Mouse (Mus musculus) neural tube, embryonic 14.5 days (tissue): ENCODE data around the gene Galnt11. TPM values are rescaled to one million over a fixed set of nuclear protein-coding genes. Genes with fewer than 3 reads are reported as not detected.
"Not testable (repeated sequence)": the region's sequence is repeated elsewhere in the genome, so short reads cannot be mapped to it uniquely, and the experiment has no call there.

ENCODE experiments used
- ATAC-seq: fragments of 200-750 bp; cut with Nextera tagmentation; 2 replicates; pipeline ENCODE4 v1.8.0; 2017; ENCODE audit warnings: low read depth, mild to moderate bottlenecking, moderate TSS enrichment, moderate library complexity
- H3K27ac ChIP-seq: fragments of 300-500 bp; sonication (generic); 2 replicates; pipeline ENCODE4 v1.5.1; 2014; ENCODE audit warnings: low read depth, mild to moderate bottlenecking, control low read depth, low read length, moderate library complexity, mixed read lengths
- H3K27me3 ChIP-seq: fragments of 300-500 bp; sonication (generic); 2 replicates; pipeline ENCODE4 v1.6.1; 2014; ENCODE audit warnings: low read length; ENCODE audit not compliant: control insufficient read depth, insufficient read depth
- H3K36me3 ChIP-seq: fragments of 300-500 bp; sonication (generic); 2 replicates; pipeline ENCODE4 v1.6.1; 2014; ENCODE audit warnings: low read length, mixed read lengths; ENCODE audit not compliant: control insufficient read depth, insufficient read depth
- H3K4me1 ChIP-seq: fragments of 300-500 bp; sonication (generic); 2 replicates; pipeline ENCODE4 v1.6.1; 2014; ENCODE audit warnings: low read length; ENCODE audit not compliant: control insufficient read depth, insufficient read depth
- H3K4me2 ChIP-seq: fragments of 300-500 bp; sonication (generic); 2 replicates; pipeline ENCODE4 v1.6.1; 2014; ENCODE audit warnings: mild to moderate bottlenecking, low read depth, low read length, control low read depth
- H3K4me3 ChIP-seq: fragments of 300-500 bp; sonication (generic); 2 replicates; pipeline ENCODE4 v1.5.1; 2014; ENCODE audit warnings: low read depth, low read length, control low read depth, mixed read lengths
- H3K9ac ChIP-seq: fragments of 300-500 bp; sonication (generic); replicated peaks from 2 replicates; pipeline ENCODE4 v1.6.1; 2014; ENCODE audit warnings: low read depth, mild to moderate bottlenecking, control low read depth, low read length, mixed read lengths
- H3K9me3 ChIP-seq: fragments of 300-500 bp; sonication (generic); 2 replicates; pipeline ENCODE4 v1.6.1; 2016; ENCODE audit warnings: low read length; ENCODE audit not compliant: control insufficient read depth
- WGBS: fragments of 180-500 bp; shearing (Covaris S2); extraction: QIAGEN DNeasy Blood & Tissue Kit; methylation state at CpG from one replicate; pipeline ENCODE4 v1.1.7; 2014; 5-methylcytosine and 5-hydroxymethylcytosine counted together
- polyA plus RNA-seq: library from polyadenylated mRNA; unstranded; fragments of >200 nt; fragmentation: Nextera tagmentation; extraction: Ambion mirVana; gene quantifications from 2 replicates; pipeline ENCODE4 v1.2.1, GENCODE M21; 2014

Gene Galnt11
- polyA plus RNA-seq: 65.5 and 69.0 TPM in 2 replicates

DNA sequence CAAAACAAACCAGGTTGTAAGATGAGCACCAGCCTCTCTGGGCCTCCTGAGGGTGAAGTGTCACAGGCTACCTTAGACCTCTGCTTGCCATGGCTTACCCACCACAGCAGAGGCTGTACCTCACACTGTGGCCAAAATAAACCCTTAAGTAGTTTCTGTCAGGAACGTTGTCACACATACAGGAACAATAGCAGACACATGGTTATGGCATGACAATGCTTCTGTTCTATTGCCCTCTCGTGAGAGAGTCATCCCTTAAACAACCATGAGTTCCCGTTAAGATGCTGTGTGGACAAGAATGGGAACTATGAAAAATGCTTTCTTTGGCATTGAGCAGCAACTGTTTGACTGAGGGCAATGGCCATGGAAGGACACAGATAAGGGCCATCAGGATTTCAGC lies at the start of gene Galnt11:
Galnt11 (plus strand) TSS at position 301 of the 400 bp plus-strand sequence.
- Histone ChIP-seq H3K36me3 (no peaks in the 10 kb centered on the region), H3K4me3 (peak within 1 kb of the TSS; percentile 63), H3K9ac (peak within 1 kb of the TSS; percentile 92), H3K27me3 (no peaks in the 10 kb centered on the region), H3K4me2 (peak within 1 kb of the TSS; percentile 61), H3K4me1 (peaks cover 8% of the 10 kb centered on the region; the same call in 1 of the 2 replicates), H3K27ac (peak within 1 kb of the TSS; percentile 86), H3K9me3 (no peaks in the 10 kb centered on the region)
- WGBS: 84% methylated on average over 3 of the region's 3 CpGs
- no peak for ATAC-seq

DNA sequence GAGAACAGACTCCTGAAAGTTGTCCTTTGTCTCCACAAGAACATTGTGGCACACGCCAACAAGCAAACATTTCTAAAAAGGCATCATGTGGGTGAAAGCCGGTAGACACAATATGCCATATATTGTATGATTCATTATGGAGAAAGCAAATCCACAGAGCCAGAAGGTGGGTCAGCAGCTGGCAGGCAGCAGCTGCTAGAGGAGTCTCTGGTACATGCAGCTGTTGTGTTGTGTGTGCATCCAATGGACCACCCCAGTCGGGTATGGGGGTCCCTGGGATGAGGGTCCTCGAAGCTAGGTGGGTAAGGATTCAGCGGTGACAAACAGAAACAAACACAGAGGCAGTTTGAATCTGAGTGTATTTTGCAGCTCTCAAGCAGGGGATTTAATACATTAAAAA lies 43.8 kb upstream of the Galnt11 start:
- not testable (repeated sequence) for H3K4me3 ChIP-seq, H3K9ac ChIP-seq, H3K27me3 ChIP-seq, H3K4me2 ChIP-seq, H3K36me3 ChIP-seq, ATAC-seq, H3K9me3 ChIP-seq, H3K27ac ChIP-seq, H3K4me1 ChIP-seq
- 93% methylated on average over 5 of the region's 5 CpGs for WGBS

DNA sequence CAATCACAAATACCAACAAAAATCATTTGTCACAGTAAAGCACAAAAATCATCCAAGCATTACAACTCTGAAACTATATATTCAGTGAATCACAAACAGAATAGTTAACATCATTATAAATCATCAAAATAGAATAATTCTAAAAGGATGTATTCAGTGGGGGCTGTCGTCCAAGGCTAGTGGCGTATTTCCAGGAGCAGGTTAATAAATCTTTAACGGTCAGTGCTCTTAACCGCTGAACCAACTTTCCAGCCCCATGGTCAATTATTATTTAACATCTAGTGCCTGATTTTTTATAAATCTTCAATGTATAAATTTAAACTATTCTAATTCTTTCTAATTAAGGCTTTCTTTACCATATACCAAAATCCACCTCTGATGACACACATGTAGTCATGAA lies 43.2 kb upstream of the Galnt11 start:
- not testable (repeated sequence) for H3K9ac ChIP-seq, ATAC-seq

DNA sequence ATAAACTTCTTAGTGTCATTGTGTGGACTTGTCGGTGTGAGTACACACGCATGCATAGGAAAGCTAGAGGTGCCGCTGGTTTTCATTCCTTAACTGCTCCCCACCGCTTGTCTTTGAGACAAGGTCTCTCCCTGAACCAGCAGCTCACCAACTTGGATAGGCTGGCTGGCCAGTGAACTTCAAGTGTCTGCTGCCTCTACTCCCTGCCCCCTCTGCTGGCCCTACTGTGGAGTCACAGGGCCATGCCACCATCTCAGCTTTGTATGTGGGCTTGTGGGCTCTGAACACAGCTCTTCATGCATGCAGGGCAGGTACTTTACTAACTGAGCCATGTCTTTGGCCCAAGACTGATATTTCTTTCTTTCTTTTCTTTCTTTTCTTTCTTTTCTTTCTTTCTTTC lies 42.4 kb upstream of the Galnt11 start:
- H3K9me3 ChIP-seq: no peaks in the 10 kb centered on the region
- WGBS: 92% methylated on average over 4 of the region's 4 CpGs
- ATAC-seq: no peak

More for the DNA sequence above, 43.2 kb upstream of the Galnt11 start:
- H3K4me1 ChIP-seq, H3K36me3 ChIP-seq, H3K27ac ChIP-seq, H3K4me3 ChIP-seq, H3K9me3 ChIP-seq, H3K4me2 ChIP-seq, H3K27me3 ChIP-seq: not testable (repeated sequence)
- WGBS: 80% methylated on average over 4 of the region's 4 CpGs

DNA sequence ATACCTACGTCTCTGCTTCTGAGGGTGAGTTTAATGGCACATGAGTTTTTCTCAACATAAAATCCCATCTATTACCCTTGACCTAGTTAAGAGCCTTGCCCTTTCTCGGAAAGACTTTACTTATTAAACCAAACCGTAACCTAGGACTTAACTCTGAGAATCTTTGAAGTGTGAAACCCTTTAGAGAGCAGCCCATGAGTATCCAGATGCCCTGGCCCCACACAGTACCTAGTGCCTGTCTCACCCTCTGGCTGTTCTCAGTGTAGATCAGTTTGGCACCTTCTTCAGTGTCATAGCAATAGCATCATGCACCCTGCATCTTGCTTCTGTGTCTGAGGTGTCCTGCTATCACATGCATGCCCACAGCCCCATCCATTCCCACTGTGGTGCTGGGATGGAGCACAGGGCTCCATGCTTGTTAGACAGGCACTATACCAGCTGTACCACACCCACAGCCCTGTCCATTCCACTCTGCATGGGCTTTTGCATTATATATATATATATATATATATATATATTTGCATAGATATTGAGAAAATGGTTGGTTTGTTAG lies 41.7 kb upstream of the Galnt11 start:
- no peak overlapping the region for H3K4me3 ChIP-seq
- no peak for ATAC-seq
- H3K27me3 ChIP-seq: no peaks in the 10 kb centered on the region
- no peaks in the 10 kb centered on the region for H3K9me3 ChIP-seq
- H3K9ac ChIP-seq: no peak overlapping the region
- WGBS: 96% methylated on average over 3 of the region's 3 CpGs
- no peaks in the 10 kb centered on the region for H3K36me3 ChIP-seq
- no peak overlapping the region for H3K27ac ChIP-seq
- H3K4me2 ChIP-seq: no peak overlapping the region
- H3K4me1 ChIP-seq: no peaks in the 10 kb centered on the region

More for the DNA sequence above, 42.4 kb upstream of the Galnt11 start:
- Histone ChIP-seq H3K4me2 (no peak overlapping the region), H3K27ac (no peak overlapping the region), H3K4me1 (no peaks in the 10 kb centered on the region), H3K4me3 (no peak overlapping the region), H3K27me3 (no peaks in the 10 kb centered on the region), H3K36me3 (no peaks in the 10 kb centered on the region), H3K9ac (no peak overlapping the region)

DNA sequence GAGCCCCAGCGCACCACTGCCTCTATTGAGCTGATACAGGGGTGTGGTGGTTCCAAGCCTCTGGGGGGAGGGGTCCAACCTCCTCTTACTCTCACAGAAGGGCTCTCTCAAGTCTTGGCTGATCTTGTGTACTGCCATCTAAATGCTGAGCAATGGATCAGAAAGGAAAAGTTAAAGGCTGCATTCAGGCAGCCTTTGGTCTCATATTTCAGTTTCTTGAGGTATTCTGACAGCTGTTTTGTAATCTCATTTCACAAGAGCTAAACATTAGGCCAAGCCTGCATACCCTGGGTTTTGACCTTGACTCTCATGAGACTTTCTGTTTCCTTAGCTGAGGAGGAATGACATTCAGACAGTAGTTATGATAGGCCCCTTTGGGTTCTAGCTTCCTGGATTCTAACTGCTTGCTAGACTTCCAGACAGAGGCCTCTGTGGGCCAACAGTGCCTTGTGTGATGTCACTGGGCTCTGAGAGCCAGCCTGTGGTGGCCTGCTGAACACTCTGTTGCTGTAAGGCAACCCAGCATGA lies 40.6 kb upstream of the Galnt11 start, which contains the start of gene Galntl5:
Galntl5 (plus strand) TSS at position 457 of the 528 bp plus-strand sequence.
- no peaks in the 10 kb centered on the region for H3K4me1 ChIP-seq
- no peaks in the 10 kb centered on the region for H3K36me3 ChIP-seq
- no peak for ATAC-seq
- H3K4me2 ChIP-seq: no peak within 1 kb of the TSS
- no peak within 1 kb of the TSS for H3K9ac ChIP-seq
- no peaks in the 10 kb centered on the region for H3K27me3 ChIP-seq
- H3K9me3 ChIP-seq: no peaks in the 10 kb centered on the region
- no peak within 1 kb of the TSS for H3K4me3 ChIP-seq
- WGBS: 88% methylated on average over 1 of the region's 1 CpGs
- no peak within 1 kb of the TSS for H3K27ac ChIP-seq

DNA sequence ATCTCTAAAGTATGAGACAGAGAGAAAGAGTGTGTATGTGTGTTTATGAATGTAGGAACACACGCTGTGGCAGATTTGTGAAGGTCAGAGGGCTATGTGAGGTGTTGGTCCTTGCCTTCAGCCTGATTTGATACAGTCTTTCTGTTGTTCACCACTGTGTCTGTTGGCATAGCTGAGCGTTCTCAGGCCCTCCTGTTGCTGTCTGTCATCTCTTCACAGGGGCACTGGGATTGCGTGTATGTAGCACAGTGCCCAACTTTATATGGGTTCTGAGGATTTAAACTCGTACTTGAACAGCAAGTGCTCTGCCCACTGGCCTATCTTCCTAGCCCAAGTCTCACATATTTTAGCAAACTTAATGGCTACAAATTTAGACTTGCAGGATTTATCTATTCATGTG lies 38.1 kb upstream of the Galnt11 start:
- no peaks in the 10 kb centered on the region for H3K27me3 ChIP-seq
- WGBS: 90% methylated on average over 4 of the region's 4 CpGs
- no peaks in the 10 kb centered on the region for H3K36me3 ChIP-seq
- H3K9me3 ChIP-seq: no peaks in the 10 kb centered on the region
- no peaks in the 10 kb centered on the region for H3K4me1 ChIP-seq
- H3K9ac ChIP-seq: no peak overlapping the region
- ATAC-seq: no peak
- no peak overlapping the region for H3K4me2 ChIP-seq
- H3K27ac ChIP-seq: no peak overlapping the region
- no peak overlapping the region for H3K4me3 ChIP-seq

DNA sequence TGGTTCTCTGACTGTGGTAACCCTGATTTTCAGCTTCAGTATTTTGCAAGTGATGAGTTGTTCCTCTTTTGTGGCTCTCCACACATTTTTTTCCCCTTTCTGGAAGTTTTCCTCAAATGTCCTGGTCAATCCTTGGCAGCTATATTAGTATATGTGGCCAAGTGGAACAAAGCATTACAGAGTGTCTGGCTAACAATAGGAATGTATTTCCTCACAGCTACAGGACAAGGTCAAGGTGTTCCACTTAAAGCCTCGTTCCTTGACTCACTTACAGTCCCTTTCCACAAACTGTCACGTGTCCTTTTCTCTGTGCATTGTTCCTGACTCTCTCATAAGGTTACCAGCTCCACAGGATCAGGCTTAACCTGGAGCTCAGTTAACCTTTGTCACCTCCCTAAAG lies 37.1 kb upstream of the Galnt11 start:
- Histone ChIP-seq H3K9me3 (no peaks in the 10 kb centered on the region), H3K9ac (no peak overlapping the region), H3K36me3 (no peaks in the 10 kb centered on the region), H3K27ac (no peak overlapping the region), H3K27me3 (no peaks in the 10 kb centered on the region), H3K4me2 (no peak overlapping the region), H3K4me3 (no peak overlapping the region), H3K4me1 (no peaks in the 10 kb centered on the region)
- 48% methylated on average over 2 of the region's 2 CpGs for WGBS
- no peak for ATAC-seq

DNA sequence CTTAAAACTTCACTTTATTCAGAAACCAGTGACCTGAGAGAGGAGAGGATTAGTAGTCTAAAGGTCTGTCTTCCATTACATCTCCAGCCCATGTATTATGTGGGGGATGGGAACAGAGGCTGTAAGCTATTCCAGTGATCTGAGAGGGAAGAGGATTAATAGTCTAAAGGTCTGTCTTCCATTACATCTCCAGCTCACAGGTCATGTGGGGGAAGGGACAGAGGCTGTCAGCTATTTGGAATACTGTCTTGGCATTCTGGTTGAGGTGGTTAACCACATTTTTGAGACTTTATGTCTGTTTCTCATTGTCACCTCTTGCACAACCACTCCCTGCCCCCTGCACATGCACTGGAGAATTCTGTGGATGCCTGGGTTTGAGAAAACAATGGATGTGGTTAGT lies 34.0 kb upstream of the Galnt11 start:
- no peak for ATAC-seq
- no peak overlapping the region for H3K4me3 ChIP-seq

More for the DNA sequence above, 34.0 kb upstream of the Galnt11 start:
- H3K27ac ChIP-seq: no peak overlapping the region
- no peak overlapping the region for H3K4me2 ChIP-seq
- H3K9me3 ChIP-seq: no peaks in the 10 kb centered on the region
- H3K4me1 ChIP-seq: no peaks in the 10 kb centered on the region
- no peaks in the 10 kb centered on the region for H3K27me3 ChIP-seq
- H3K36me3 ChIP-seq: no peaks in the 10 kb centered on the region
- no peak overlapping the region for H3K9ac ChIP-seq
